Mouse (Mus musculus) adipocyte (in vitro differentiated cells): ENCODE measurements at regions not wholly inside any gene's neighbourhood (a gene's known extent, or its start where the extent isn't known, plus 50 kb on each side); places are given as distances from the start of the nearest gene placed in this dataset.
"Not testable (repeated sequence)": the region's sequence is repeated elsewhere in the genome, so short reads cannot be mapped to it uniquely, and the experiment has no call there.

Experiments used
- DNase-seq: peaks from one replicate; pipeline ENCODE4 v3.0.0-alpha.2; 2016; ENCODE audit warnings: low spot score

DNA sequence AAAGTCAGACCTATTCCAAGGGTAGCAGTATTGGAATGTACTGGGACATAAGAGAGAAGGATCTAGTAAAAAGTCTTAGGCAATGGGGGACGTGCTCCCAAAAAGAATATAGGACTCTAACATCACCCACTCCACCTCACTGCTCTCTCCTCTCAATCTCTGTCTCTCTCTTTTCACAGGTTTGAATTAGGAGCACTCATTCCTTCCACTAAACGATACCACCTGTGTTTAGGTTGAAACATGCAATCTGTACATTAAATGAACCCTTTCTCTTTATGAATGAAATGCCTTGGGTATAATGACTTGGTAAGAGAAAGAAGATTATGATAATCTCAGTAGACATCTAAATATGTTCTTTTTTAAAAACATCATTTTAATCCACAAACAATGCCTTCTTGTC lies 129.4 kb downstream of the Zpld1 start:
- no peak for DNase-seq

DNA sequence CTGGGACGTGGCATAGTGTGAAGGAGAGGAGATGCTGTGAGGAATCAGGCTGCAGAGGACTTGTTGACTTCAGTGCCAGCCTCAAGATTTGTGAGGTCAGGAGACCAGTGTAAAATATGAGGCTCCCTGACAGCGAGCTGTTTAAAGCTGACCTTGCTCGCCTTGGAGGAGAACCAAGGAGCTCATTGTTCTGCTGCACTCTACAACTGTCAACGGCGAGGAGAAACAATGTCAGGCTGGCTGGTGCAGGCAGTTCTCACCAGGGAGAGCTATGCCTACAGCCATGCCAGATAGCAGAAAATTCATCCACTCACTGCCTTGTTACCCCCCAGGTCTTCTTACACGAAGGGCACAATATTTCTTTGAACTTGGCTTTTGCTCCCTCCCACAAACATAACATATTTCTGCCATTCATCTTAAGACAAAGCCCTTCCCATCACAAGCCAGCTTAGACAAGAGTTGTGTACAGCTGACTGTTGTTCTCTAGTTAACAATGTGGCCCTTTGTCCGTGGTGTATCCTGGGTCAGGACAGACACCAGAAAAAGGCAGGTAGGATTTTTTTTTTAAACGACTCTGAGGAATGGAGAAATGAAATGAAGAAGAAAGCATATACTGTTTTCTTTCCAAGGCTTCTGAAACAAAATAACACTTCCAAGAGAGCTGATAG lies 131.5 kb downstream of the Zpld1 start:
- DNase-seq, result no peak

DNA sequence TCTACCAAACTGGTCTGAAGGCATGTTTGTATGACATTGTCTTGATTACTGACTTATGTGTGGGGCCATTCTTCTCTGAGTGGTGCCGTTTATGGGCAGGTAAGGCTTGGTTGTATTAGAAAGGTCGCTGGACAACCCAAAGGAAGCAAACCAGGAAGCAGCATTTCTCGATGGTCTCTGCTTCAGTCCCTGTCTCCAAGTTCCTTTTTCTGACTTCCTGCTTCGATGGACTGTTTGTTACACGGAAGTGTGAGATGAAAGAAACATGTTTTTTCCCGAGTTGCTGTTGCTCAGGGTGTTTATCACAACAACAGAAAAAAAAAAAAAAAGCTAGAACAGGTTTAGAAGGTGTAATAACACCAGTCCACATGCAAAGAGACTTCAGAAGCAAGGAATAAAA lies 134.9 kb downstream of the Zpld1 start:
- no peak for DNase-seq

DNA sequence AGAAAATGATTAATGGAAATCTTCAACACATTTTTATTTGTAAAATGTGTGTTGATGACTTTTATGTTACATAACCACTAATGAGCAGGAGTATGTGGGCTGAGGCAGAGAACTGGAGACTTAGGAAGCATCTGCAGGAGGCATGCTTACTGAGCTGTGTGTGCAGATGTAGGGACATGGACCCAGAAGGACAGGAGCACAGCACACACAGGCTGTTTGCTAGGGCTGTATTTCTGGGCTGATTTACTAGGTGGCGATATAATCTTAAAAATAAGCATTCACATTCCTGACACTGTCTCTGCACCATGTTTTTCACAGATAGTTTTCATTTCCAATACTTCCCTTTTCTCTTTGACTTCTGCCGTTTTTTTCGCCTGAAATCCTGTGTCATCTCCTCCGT lies 146.1 kb downstream of the Zpld1 start:
- DNase-seq, result peak; percentile 21

DNA sequence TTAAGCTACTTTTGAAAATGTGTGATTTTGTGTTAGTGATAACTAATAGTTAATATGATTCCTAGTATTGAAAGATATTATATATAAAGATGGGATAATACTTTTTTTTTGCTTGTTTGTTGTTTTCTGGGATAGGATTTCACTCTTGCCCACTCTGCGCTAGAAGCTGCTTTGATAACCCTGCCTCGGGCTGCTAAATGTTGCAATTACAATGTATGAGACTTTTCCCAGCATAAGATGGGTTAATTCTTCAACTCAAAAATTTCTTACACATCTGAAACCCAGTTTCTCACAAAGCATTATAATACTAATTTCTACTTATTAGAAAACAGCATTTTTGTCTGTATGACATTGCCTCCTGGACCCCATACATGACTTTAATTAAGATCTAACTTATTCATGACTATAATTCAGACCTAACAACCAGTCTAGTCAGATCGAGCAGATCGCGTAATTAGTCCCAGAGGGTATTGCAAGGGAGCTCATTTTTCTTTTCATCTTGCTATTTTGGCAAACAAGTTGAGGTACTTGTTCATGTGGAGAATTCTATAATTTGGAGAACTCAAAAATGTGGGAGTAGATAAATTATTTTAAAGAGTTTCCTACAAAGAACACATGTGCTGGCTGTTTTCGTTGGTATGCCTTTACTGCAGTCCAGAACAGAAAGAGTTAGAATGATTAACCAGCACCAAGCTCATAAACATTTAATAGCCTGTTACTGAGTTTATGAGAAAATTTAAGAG lies 155.2 kb downstream of the Zpld1 start:
- DNase-seq, result no peak

DNA sequence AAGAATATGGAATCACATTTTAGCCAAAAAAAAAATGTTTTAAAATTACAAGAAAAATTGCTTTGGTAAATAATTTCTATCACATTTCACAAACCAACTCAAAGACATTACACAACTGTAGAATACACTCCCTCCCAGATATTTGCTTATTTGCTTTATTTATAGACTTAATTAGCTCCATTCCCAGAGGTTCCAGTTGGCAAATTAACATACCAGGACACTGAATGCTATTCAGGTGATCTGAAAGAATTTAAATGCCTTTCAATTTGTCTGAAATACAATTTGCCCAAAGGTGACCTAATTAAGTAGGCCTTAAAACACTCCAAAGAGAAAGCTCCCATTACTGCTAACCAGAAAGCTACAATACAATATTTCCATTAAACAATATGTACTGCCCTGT lies 162.8 kb downstream of the Zpld1 start:
- no peak for DNase-seq

DNA sequence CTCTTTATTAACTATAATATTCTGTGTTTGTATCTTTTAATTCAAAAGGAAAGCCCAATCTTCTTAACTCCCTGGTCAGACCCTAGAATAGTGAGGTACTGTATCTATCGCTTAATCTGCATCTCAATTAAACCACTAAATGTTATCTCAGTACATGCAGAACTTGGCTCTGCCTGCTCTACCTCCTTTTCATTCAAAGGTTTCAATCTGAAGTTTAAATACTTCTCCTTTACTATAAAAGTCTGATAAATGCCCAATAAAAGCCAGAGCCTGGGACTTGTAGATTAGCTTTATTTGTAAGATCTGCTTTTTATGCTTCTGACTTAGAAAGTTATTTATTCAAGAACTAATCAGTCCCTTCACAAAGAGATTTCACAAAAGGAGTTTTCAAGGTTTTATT lies 200.1 kb downstream of the Zpld1 start:
- DNase-seq, result no peak

DNA sequence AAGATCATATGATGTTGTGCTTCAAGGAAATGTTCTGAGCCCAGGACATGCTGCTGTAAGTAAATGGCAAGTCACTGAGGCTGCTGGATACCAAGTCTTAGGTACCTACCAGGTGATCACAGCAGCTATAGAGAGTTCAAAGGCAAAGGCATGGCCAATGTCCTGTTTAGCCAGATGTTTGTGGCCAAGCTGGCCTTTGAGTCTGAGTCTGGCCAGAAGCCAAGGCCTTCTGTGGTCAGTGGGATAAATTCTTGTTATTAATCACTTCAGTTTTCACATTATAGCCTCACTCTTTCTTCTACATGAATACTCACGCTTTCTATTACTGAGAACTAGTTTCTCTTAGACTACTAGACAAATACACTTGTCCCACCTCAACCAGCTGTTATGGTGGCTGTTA lies 210.3 kb downstream of the Zpld1 start:
- no peak for DNase-seq

DNA sequence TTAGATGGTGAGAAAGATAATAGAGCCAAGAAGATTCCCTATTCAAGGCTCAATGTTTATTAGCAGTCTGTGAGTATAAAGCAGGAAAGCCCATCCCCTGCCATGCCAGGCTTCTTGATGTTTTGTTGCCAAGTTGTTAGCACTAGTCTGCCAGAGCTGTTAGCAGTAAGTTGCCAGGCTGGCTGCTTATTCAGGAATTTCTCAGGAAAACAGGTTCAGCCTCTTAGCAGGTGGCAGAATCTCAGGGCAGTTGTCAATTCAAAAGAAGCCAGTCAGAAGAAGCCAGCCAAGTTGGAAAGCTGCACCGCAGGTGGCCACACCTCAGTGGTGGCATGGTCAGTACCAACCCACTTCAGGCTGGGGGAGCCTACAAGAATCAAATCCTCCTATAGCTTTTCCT lies 221.6 kb downstream of the Zpld1 start:
- DNase-seq, result no peak

DNA sequence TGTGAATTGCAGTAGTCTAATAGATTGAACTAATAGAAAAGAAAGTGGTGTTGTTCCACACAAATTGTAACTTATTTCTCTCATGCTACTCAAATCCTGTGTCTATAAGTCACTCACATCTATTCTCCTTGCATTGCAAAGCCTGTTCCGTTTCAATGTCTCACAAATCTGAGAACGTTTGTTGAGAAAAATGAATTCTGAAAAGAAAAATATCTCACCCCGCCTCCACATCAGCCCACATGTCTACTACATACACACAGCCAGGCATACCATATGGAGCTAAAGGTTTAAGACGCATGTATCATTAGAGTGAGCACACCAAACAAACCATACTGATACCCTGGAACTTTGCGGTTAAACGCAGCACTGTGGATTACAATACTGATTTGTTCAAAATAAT lies 258.0 kb downstream of the Zpld1 start:
- no peak for DNase-seq

DNA sequence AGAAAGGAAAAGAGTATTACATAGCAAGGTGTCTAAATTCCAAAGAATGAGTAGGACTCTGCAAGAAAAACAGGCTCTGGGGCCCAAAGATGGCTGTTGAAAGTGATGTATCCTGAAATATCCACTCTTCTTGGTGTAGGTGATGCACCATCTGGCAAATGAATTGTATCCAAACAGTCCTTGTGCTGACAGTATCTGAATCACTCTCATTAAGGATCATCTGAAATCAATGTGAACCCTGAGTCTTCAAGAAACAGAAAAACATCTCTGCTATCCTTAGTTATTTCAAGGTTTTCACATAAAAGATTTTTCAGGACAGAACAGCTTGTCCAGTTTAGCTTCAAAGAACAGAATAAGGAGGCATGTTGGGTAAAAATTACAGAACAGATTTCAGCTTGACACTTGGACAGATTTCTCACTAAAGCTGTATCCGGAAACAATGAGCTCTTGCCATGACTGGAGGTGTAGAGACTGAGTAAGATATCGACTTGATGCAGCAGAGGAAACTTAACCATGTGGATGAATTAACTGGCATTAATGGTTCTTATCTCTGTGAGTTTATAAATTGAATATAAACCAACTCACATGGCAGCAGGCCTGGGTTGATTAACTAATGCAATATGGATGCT lies 296.0 kb downstream of the Zpld1 start:
- DNase-seq, result no peak

DNA sequence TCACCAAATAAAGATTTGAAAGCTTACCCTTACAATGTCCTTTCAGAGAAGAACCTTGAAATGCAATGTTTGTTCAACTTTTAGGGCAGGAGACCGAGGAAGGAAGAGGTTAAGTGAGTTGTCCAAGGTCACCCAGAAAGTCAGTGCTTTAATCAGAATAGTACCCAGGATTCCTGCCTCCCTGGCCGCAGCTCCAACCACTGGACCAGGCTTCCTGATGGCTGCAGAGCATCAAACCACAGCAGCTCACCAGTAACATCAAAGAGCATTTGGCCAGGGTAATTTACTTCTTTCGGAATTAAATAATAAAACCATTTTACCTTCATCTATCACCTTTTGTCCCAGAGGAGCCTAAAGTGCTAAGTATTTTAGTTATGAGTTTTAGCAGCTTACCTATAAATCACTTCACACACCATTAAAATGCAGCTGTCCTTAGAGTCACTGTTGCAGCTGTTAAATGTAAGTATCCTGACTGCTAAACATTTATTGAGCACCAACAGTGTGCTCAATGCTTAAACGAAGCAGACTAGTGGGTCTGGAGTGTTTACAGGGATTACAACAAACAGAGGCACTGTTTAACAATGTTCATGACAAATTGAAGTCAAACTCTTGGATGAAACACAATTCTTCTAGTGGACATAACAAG lies 306.1 kb downstream of the Zpld1 start:
- no peak for DNase-seq

DNA sequence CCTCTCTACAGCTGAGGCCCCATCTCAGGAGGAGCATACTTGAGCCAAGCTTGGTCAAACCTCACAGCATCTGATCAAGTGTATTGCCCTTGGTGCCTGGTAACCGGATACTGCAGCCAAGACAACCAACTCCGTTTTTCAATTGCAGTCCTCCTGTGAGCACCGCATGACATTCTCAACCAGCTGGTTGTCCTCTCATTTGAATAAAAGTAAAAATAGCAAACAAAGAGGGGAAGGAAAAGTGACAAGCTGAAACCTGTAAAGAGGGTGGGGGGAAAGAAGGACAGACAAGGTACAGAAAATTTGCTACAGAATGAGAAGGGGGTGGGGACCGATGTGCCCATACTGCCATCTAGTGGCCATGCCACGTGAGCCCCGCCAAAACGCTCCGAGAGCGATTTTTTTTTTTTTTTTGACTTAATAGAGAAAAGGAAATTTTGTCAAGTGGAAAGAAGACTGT lies 314.0 kb downstream of the Zpld1 start:
- DNase-seq, result no peak

DNA sequence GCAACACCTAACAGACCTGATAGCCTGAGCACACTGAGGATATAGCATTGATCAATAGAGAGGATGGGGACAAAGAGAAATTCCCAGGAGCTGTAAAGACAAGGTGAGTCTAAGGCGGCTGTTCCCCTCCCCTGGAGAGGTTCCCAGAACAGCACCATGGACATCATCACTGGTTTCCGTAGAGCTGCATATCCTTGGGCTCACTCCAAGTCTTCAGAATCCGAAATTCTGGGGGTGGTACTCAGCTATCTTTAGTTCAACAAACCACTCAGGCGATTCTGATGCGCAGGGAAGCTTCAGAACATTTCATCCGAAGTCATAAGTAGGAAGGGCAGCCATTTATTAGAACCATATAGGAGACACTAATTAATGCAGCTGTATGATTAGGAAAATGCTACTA lies 327.4 kb downstream of the Zpld1 start:
- no peak for DNase-seq

DNA sequence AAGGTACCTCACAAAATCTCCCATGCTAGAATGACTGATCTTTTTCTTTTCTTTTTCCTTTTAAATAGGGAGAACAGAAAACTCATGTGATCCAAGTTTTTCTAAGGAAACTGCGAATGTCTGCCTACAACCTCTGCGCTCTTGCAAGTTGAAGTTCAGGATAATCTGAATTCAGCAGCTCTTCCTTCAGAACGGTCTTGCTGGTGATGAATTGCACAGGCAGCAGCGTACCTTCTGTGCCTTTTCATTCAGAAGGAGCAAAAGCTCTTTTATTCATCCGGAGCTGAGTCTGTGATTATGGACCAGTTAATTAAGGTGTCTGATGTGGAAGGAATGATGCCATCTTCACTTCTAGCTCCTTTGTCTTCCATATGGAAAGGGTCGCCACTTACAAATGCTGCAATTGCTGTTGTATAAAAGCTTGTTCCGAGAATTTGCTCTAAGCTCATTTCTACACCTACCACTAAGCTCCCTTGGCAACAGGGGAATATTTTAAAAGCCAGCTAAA lies 353.9 kb downstream of the Zpld1 start:
- DNase-seq, result no peak

DNA sequence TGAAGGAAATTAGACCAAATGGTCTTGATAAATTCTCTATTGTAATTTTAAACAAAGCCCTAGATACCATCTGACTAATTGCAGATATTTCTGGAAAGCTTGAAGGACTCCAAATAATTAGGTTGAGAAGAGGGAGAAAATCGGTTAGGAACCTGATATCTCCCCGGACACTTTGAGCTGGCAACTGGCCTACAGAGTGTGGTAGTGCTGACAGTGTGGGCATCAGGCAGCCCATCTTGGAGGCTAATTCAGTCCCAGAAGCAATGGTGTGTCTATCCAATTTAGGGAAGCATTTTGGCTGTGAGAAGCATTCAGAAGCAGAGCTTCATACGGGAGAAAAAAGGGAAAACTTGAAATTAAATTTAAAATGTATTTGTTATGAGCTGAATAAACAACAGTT lies 369.5 kb downstream of the Zpld1 start:
- DNase-seq, result no peak

DNA sequence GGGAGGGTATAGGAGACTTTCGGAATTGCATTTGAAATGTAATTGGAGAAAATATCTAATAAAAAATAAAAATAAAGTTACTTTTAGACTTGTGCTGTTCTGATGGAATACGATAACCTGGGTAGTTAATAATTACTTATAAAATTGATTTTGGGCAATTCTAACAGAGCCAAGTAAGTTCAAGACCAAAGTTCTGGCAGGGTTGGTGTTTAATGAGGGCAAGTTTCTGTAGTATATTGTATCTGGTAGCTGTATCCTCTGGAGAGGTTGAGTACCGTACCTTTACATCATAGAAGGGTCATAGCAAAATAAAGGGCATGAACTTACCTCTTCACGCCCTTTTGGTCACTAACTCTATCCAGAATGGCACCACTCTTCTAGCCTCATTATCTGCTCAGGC lies 394.9 kb downstream of the Zpld1 start:
- no peak for DNase-seq

DNA sequence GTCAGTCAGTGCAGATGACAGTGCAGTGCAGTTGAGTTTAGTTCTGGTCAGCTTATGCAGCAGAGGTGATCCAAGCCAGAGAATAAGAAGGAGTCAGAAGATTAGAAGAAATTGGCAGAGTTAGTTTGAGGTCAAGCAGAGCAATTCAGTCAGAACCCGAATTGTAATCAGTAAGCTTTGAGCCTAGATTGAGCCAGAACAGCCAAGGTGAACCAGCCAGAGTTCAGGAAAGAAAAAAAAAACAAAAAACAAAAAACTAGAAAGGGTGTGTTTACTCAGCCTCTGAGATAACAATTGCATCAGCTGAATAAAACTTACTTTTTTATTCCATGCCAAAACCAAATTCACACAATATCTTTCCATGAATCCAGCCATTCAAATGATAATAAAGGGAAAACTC lies 396.3 kb downstream of the Zpld1 start:
- DNase-seq, result no peak

DNA sequence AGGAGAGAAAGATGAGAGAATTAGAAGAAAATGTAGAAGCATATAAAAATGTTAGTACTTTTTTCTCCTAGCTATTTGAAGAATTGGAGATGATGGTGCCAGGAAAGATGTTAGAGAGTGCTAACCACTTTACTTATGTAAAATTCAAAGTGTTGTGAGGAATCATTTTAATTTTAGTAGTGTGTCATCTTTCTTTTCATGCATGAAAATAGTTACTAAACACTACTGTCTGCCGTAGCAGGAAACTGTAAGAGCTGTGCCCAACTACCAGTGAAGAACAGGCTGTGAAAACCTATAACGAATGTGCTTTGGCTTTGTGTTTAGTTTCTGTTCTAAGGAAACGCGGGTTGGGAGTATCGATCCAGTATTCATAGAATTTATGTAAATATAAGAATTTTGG lies 403.1 kb downstream of the Zpld1 start:
- DNase-seq, result no peak

DNA sequence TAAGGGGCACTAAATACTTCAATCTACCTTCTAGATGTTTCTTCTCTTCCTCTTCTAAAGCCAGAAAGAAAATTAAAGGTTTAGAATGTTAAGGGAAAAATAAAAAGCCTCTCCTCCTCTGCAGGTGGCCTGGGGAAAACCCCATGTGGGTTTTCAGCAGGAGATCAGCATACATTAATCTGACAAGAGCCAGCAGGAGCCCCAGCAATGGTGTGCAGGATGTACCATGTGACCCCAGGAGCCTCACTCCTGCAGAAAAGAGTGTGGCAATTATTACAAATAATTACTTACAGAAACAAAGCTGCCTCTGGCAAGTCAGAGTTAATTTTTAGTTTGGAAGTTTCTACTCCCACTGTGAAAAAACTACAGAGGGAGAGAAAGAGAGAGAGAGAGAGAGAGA lies 440.4 kb downstream of the Zpld1 start:
- no peak for DNase-seq

DNA sequence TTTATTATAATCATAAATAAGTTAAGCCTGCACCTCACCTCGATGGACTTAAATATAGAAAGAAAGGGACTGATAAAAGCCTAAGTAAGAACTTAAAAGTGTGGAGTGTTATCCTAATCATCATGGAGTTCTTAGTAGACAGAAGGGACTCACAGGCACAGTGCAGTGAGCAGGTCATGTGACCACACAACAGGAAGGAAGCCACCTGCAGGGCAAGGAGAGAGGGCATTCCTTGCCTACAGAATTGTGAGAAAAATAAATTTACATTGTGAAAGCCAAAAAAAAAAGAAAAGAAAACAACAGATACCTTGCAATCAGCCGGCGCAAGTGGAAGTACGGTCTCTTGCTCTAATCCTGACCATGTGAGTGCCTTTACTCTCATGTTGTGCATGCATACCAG lies 454.8 kb downstream of the Zpld1 start:
- not testable (repeated sequence) for DNase-seq
